Mouse (Mus musculus) forebrain, embryonic 13.5 days (tissue): ENCODE results near the gene Usp22. TPM values are rescaled to one million over a fixed set of nuclear protein-coding genes. Genes with fewer than 3 reads are reported as not detected.

Source experiments
- ATAC-seq: fragments of 200-750 bp; cut with Nextera tagmentation; 2 replicates; pipeline ENCODE4 v1.8.0; 2017
- H3K27ac ChIP-seq: fragments of 300-500 bp; sonication (generic); 2 replicates; pipeline ENCODE4 v1.5.1; 2015; ENCODE audit warnings: inconsistent platforms, mild to moderate bottlenecking, moderate library complexity
- H3K27me3 ChIP-seq: fragments of 300-500 bp; sonication (generic); 2 replicates; pipeline ENCODE4 v1.6.1; 2015; ENCODE audit warnings: mild to moderate bottlenecking, inconsistent platforms
- H3K36me3 ChIP-seq: fragments of 300-500 bp; sonication (generic); 2 replicates; pipeline ENCODE4 v1.6.1; 2015; ENCODE audit warnings: mild to moderate bottlenecking, inconsistent platforms; ENCODE audit not compliant: poor library complexity, severe bottlenecking
- H3K4me1 ChIP-seq: fragments of 300-500 bp; sonication (generic); 2 replicates; pipeline ENCODE4 v1.6.1; 2015; ENCODE audit warnings: inconsistent platforms
- H3K4me2 ChIP-seq: fragments of 300-500 bp; sonication (generic); 2 replicates; pipeline ENCODE4 v1.6.1; 2015; ENCODE audit warnings: inconsistent platforms, mild to moderate bottlenecking, moderate library complexity
- H3K4me3 ChIP-seq: fragments of 300-500 bp; sonication (generic); 2 replicates; pipeline ENCODE4 v1.5.1; 2015; ENCODE audit warnings: mild to moderate bottlenecking, inconsistent platforms
- H3K9ac ChIP-seq: fragments of 300-500 bp; sonication (generic); 2 replicates; pipeline ENCODE4 v1.6.1; 2015; ENCODE audit warnings: mild to moderate bottlenecking, inconsistent platforms
- H3K9me3 ChIP-seq: fragments of 300-500 bp; sonication (generic); replicated peaks from 2 replicates; pipeline ENCODE4 v1.6.1; 2016; ENCODE audit warnings: inconsistent platforms
- WGBS: fragments of 180-500 bp; shearing (Covaris S2); methylation state at CpG from one replicate; pipeline ENCODE4 v1.1.7; 2015; 5-methylcytosine and 5-hydroxymethylcytosine counted together
- polyA plus RNA-seq: library from polyadenylated mRNA; unstranded; fragments of >200 nt; fragmentation: Nextera tagmentation; extraction: Ambion mirVana; gene quantifications from 2 replicates; pipeline ENCODE4 v1.2.1, GENCODE M21; 2015

Gene Usp22
- 272 and 304 TPM in 2 replicates for polyA plus RNA-seq

DNA sequence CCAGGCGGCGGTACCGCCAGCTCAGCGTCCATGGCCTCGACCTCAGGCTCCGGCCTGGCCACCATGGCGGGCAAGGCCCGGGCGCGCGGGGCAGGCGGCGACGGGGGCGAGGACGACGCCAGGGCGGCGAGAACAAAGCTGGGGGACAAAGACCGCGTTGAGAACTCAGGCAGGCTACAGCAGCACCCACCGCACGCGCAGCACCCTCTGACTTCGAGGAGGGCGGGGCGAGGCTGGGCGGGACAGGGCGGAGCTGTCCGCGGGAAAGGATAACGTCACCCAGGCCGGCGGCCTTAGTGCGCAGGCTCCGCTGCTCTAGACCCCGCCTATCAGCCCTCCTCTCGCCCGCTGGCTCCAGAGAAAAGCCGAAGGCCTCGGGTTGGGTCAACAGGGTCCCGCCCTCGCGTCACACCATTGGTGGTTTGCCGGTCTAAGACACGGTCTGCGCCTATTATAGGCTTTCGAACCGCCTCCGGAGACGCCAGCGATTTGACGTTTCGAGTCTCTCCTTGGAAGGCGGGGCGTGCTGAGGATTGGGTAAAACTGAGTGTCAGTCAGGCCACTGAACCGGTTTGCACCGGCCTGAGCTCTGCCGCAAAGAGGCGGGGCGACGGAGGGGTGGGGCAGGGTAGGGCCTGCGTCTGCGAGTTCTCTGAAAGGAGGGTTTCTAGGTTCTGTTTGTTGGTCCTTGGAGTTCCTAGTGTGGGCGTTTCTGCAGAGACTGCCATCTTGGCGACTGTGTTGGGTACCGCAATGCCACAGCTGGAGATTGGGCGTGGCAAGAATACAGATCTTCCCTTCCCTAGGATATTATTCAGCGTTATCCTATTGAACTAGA, at the start of gene Usp22:
TSS of gene Usp22 (minus strand) at position 235 of the 838 bp plus-strand sequence.
- peaks cover 6% of the 10 kb centered on the region for H3K36me3 ChIP-seq
- peak within 1 kb of the TSS; percentile 90 for H3K4me3 ChIP-seq
- peak; percentile 97 for ATAC-seq
- H3K4me1 ChIP-seq, result peaks cover 42% of the 10 kb centered on the region
- WGBS, result under 1% methylated on average over 65 of the region's 69 CpGs
- peak within 1 kb of the TSS; percentile 98 for H3K27ac ChIP-seq
- no peaks in the 10 kb centered on the region for H3K9me3 ChIP-seq
- H3K27me3 ChIP-seq, result no peaks in the 10 kb centered on the region
- peak within 1 kb of the TSS; percentile 97 for H3K9ac ChIP-seq
- peak within 1 kb of the TSS; percentile 76 for H3K4me2 ChIP-seq

DNA sequence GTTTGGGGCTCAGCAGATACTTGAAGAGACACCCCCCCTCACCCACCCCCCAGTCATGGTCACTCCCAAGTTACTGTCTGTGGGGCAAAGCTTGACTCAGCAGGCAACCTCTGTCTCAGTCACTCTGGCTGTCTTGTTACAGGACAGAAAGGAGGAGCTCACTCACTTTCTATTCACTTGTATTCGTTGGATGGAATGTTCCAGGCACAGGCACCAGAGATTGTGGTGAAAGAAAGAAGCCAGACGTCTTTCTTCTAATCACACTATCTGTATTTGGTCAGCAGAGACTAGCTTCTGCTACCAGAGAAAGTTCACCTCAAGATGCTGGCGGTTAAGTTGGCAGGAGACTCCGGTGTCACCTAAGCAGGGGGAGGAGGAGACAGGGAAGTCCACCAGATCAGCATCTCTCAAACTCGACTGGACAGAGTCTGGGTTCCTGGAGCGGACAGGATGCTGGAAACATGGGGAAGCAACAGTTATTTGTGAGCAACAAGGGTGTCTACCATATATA, 49.4 kb upstream of the Usp22 start:
- Histone ChIP-seq H3K27me3 (no peaks in the 10 kb centered on the region), H3K36me3 (no peaks in the 10 kb centered on the region), H3K4me3 (no peak overlapping the region), H3K4me2 (no peak overlapping the region), H3K4me1 (no peaks in the 10 kb centered on the region), H3K9ac (no peak overlapping the region), H3K27ac (no peak overlapping the region), H3K9me3 (no peaks in the 10 kb centered on the region)
- WGBS, result 75% methylated on average over 6 of the region's 6 CpGs
- ATAC-seq, result no peak

- H3K4me3 ChIP-seq, result no peak overlapping the region
- no peaks in the 10 kb centered on the region for H3K9me3 ChIP-seq
- no peak overlapping the region for H3K27ac ChIP-seq
- H3K27me3 ChIP-seq, result no peaks in the 10 kb centered on the region
- WGBS, result 94% methylated on average over 9 of the region's 9 CpGs
- no peak overlapping the region for H3K9ac ChIP-seq
- H3K36me3 ChIP-seq, result no peaks in the 10 kb centered on the region
- H3K4me1 ChIP-seq, result no peaks in the 10 kb centered on the region
- no peak overlapping the region for H3K4me2 ChIP-seq
- no peak for ATAC-seq
These were observed 48.3 kb upstream of the Usp22 start for GRCm38 (mm10) chr11:61222971-61223745.

DNA sequence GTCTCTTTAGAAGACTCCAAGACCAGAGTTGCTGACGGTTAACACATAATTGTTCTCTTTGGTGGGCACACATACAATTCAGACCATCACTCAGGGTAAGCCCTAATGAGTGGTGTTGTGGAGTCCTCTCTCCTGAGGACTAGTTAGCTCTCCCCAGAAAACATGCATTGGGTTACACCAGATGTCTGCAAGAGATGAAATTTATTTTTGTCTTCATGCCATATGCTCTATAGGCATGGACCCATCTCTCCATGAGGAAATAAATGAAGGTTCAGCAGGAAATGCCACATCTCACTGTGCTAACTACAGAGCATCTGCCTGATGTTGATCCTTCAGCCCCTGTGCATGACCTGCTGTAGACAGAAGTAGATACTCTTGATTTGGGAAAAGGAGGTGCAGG, 47.2 kb upstream of the Usp22 start:
- 68% methylated on average over 1 of the region's 1 CpGs for WGBS
- no peak for ATAC-seq
- Histone ChIP-seq H3K36me3 (no peaks in the 10 kb centered on the region), H3K27ac (no peak overlapping the region), H3K9ac (no peak overlapping the region), H3K4me1 (no peaks in the 10 kb centered on the region), H3K9me3 (no peaks in the 10 kb centered on the region), H3K27me3 (no peaks in the 10 kb centered on the region), H3K4me3 (no peak overlapping the region), H3K4me2 (no peak overlapping the region)

DNA sequence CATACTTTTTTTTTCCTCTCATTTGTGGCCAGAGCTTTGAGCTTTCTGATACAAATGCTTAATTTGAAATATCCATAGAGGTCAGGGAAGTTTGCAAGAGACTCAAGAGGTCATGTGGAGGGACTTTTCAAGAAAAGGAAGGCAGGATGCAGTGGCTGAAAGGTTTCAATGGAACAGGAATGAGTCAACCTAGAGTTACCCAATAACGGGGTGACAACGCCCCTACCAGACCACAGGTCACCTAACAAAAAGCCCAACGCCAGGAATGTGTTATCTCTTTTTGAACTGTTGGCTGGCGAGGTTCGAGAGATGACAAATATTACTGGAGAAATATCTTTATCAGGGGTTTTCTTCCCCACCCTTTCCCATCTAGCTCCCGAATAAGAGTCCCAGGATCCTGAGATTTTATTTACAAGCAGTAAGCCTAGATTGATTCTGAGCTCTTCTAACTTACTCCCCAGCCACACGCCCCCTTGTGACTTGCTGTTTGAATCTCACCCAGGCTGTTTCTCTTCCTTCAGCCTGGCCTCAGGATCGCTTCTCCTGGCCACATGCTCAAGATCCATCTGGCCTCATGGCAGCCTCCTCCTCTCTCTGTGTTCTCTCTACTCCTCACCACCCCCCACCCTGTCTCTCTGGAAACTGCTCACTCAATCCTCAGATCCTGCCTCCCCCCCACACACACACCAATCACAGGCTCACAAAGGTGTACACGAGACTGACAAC, 45.5 kb upstream of the Usp22 start:
- Histone ChIP-seq H3K27ac (no peak overlapping the region), H3K4me3 (no peak overlapping the region), H3K4me1 (no peaks in the 10 kb centered on the region), H3K36me3 (no peaks in the 10 kb centered on the region), H3K9ac (no peak overlapping the region), H3K9me3 (no peaks in the 10 kb centered on the region), H3K27me3 (no peaks in the 10 kb centered on the region), H3K4me2 (no peak overlapping the region)
- no peak for ATAC-seq
- 72% methylated on average over 9 of the region's 9 CpGs for WGBS

DNA sequence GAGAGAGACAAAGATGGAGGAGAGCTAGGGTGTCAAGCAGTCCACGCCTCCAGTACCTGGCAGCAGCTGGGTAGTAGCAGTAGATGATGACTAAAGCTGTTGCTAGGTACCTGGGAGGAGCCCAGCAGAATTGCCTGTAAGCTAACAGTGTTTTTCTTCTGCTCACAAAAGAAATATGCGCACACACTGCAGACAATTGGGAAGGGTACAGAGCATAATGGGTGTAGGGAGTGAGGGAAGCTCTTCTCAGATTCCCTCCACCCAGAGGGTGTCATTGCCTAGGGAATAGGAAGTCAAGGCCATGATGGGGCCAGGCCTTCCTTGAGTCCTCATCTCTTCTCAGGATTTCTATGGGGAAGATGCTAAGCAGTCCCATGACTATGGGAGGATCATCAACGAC, 41.1 kb upstream of the Usp22 start:
- no peak for ATAC-seq
- H3K27me3 ChIP-seq, result 0 out of 2 replicates have a peak, but pooled peaks cover 10% of the 10 kb centered on the region

GRCm38 (mm10) chr11:61212102-61212501, 37.2 kb upstream of the Usp22 start:
- Histone ChIP-seq H3K9ac (no peak overlapping the region), H3K4me3 (no peak overlapping the region), H3K4me2 (no peak overlapping the region), H3K9me3 (no peaks in the 10 kb centered on the region), H3K27me3 (0 out of 2 replicates have a peak, but pooled peaks cover 10% of the 10 kb centered on the region), H3K27ac (no peak overlapping the region), H3K4me1 (no peaks in the 10 kb centered on the region), H3K36me3 (no peaks in the 10 kb centered on the region)
- 41% methylated on average over 20 of the region's 20 CpGs for WGBS
- no peak for ATAC-seq

More for the DNA sequence above, 41.1 kb upstream of the Usp22 start:
- 93% methylated on average over 3 of the region's 3 CpGs for WGBS
- Histone ChIP-seq H3K9ac (no peak overlapping the region), H3K4me2 (no peak overlapping the region), H3K4me1 (no peaks in the 10 kb centered on the region), H3K9me3 (no peaks in the 10 kb centered on the region), H3K27ac (no peak overlapping the region), H3K36me3 (no peaks in the 10 kb centered on the region), H3K4me3 (no peak overlapping the region)

DNA sequence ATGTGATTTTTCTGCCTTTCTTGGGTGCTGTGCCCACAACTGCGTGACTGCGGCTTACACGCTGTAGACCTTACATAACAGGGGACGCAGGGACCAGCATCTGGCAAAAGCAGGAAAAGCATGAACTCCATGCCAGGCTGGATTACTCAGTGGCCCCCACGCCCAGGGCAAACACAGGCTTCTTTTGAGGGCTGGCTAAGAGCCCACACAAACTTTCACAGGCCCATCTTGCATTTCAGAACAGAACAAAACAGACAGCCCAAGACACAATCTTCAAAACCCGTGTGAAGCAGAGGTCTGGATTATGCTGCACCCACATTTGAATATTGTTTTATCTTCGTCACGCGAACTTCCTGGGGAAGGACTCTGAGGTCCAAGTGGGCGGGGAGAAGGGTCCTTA, 33.5 kb upstream of the Usp22 start:
- H3K9ac ChIP-seq, result no peak overlapping the region
- ATAC-seq, result no peak
- 82% methylated on average over 10 of the region's 10 CpGs for WGBS

GRCm38 (mm10) chr11:61207487-61208246, 32.8 kb upstream of the Usp22 start, which contains the start of gene Aldh3a1:
Aldh3a1 (plus strand) TSS chr11:61207537.
- Histone ChIP-seq H3K9ac (no peak within 1 kb of the TSS), H3K4me1 (no peaks in the 10 kb centered on the region), H3K27me3 (0 out of 2 replicates have a peak, but pooled peaks cover 10% of the 10 kb centered on the region), H3K27ac (no peak within 1 kb of the TSS), H3K4me3 (no peak within 1 kb of the TSS), H3K4me2 (no peak within 1 kb of the TSS), H3K9me3 (no peaks in the 10 kb centered on the region), H3K36me3 (no peaks in the 10 kb centered on the region)
- 77% methylated on average over 10 of the region's 10 CpGs for WGBS
- no peak for ATAC-seq

More for the DNA sequence above, 33.5 kb upstream of the Usp22 start:
- Histone ChIP-seq H3K4me2 (no peak overlapping the region), H3K27ac (no peak overlapping the region), H3K4me3 (no peak overlapping the region), H3K27me3 (0 out of 2 replicates have a peak, but pooled peaks cover 10% of the 10 kb centered on the region), H3K4me1 (no peaks in the 10 kb centered on the region), H3K36me3 (no peaks in the 10 kb centered on the region), H3K9me3 (no peaks in the 10 kb centered on the region)

- Histone ChIP-seq H3K4me1 (0 out of 2 replicates have a peak, but pooled peaks cover 4% of the 10 kb centered on the region), H3K9ac (no peak overlapping the region), H3K4me2 (no peak overlapping the region), H3K27me3 (no peaks in the 10 kb centered on the region), H3K9me3 (no peaks in the 10 kb centered on the region), H3K36me3 (no peaks in the 10 kb centered on the region), H3K4me3 (no peak overlapping the region), H3K27ac (no peak overlapping the region)
- WGBS, result 97% methylated on average over 3 of the region's 3 CpGs
- no peak for ATAC-seq
These were observed 31.3 kb upstream of the Usp22 start for GRCm38 (mm10) chr11:61206136-61206535.
